Mouse (Mus musculus) testis, adult 2 months (tissue): ENCODE data around the gene Nxpe3. TPM values are rescaled to one million over a fixed set of nuclear protein-coding genes. Genes with fewer than 3 reads are reported as not detected.
A peak's percentile ranks its signal among the peaks of the same experiment; 100 is the strongest.

Source experiments
- H3K27ac ChIP-seq: fragments of 200-500 bp; 2 replicates; pipeline ENCODE4 v1.5.1; 2012; ENCODE audit warnings: low read depth, low read length; ENCODE audit not compliant: control insufficient read depth, insufficient read depth
- H3K27me3 ChIP-seq: fragments of 200-500 bp; 2 replicates; pipeline ENCODE4 v1.6.1; 2012; ENCODE audit warnings: mild to moderate bottlenecking, low read length, moderate library complexity; ENCODE audit not compliant: control insufficient read depth, insufficient read depth
- H3K36me3 ChIP-seq: fragments of 200-500 bp; 2 replicates; pipeline ENCODE4 v1.6.1; 2012; ENCODE audit warnings: mild to moderate bottlenecking, low read length; ENCODE audit not compliant: control insufficient read depth, insufficient read depth
- H3K4me1 ChIP-seq: fragments of 200-500 bp; 2 replicates; pipeline ENCODE4 v1.6.1; 2012; ENCODE audit warnings: low read length; ENCODE audit not compliant: control insufficient read depth, insufficient read depth
- H3K4me3 ChIP-seq: fragments of 200-500 bp; 2 replicates; pipeline ENCODE4 v1.5.1; 2012; ENCODE audit warnings: low read depth, mild to moderate bottlenecking, low read length, moderate library complexity, mixed read lengths; ENCODE audit not compliant: control insufficient read depth
- CTCF ChIP-seq: fragments of 200-500 bp; IDR thresholded peaks from 2 replicates; pipeline ENCODE4 v1.5.1; 2012; ENCODE audit warnings: low read depth, mild to moderate bottlenecking, inconsistent platforms, low read length, moderate library complexity; ENCODE audit not compliant: control insufficient read depth, insufficient read depth, insufficient replicate concordance
- POLR2A ChIP-seq: fragments of 200-500 bp; IDR thresholded peaks from 2 replicates; pipeline ENCODE4 v1.6.1; 2012; ENCODE audit warnings: low read depth, mild to moderate bottlenecking, inconsistent platforms, low read length, moderate library complexity; ENCODE audit not compliant: control insufficient read depth
- polyA plus RNA-seq: library from polyadenylated mRNA; depleted of rRNA; stranded (reverse); fragments of >200 nt; gene quantifications from 2 replicates; pipeline ENCODE4 v1.2.3, GENCODE M21; 2012

Gene Nxpe3
- polyA plus RNA-seq, 1 experiment: 8.8 TPM

GRCm38 (mm10) chr16:55898385-55899002, 3.4 kb upstream of the Nxpe3 start:
- Histone ChIP-seq H3K4me3 (no peak overlapping the region), H3K36me3 (no peaks in the 10 kb centered on the region)

GRCm38 (mm10) chr16:55895651-55896095, 588 bp upstream of the Nxpe3 start:
- Histone ChIP-seq H3K36me3 (no peaks in the 10 kb centered on the region), H3K27me3 (no peaks in the 10 kb centered on the region), H3K4me1 (peaks cover 3% of the 10 kb centered on the region; the same call in 1 of the 2 replicates), H3K27ac (peak overlapping the region; percentile 7; the same call in 1 of the 2 replicates), H3K4me3 (peak overlapping the region; percentile 84)
- TF ChIP-seq POLR2A (no peak), CTCF (no peak)

More at GRCm38 (mm10) chr16:55898385-55899002, 3.4 kb upstream of the Nxpe3 start:
- H3K4me1 ChIP-seq: peaks cover 2% of the 10 kb centered on the region; the same call in 1 of the 2 replicates
- H3K27ac ChIP-seq: no peak overlapping the region
- no peaks in the 10 kb centered on the region for H3K27me3 ChIP-seq
- TF ChIP-seq POLR2A: no peak

- peak overlapping the region; percentile 84 for H3K4me3 ChIP-seq
- H3K27ac ChIP-seq: no peak overlapping the region
- H3K4me1 ChIP-seq: peaks cover 3% of the 10 kb centered on the region; the same call in 1 of the 2 replicates
- no peak for TF ChIP-seq CTCF
- no peak for TF ChIP-seq POLR2A
- H3K27me3 ChIP-seq: no peaks in the 10 kb centered on the region
- no peaks in the 10 kb centered on the region for H3K36me3 ChIP-seq
Measured at GRCm38 (mm10) chr16:55894536-55894892, 571 bp downstream of the Nxpe3 start.

GRCm38 (mm10) chr16:55893410-55894107, 1.5 kb downstream of the Nxpe3 start:
- peak overlapping the region; percentile 84 for H3K4me3 ChIP-seq
- no peaks in the 10 kb centered on the region for H3K36me3 ChIP-seq
- no peaks in the 10 kb centered on the region for H3K27me3 ChIP-seq
- peaks cover 3% of the 10 kb centered on the region; the same call in 1 of the 2 replicates for H3K4me1 ChIP-seq
- H3K27ac ChIP-seq: no peak overlapping the region
- TF ChIP-seq POLR2A: no peak
- no peak for TF ChIP-seq CTCF

GRCm38 (mm10) chr16:55892484-55892883, 2.6 kb downstream of the Nxpe3 start:
- no peak overlapping the region for H3K27ac ChIP-seq

GRCm38 (mm10) chr16:55891346-55891745, 3.7 kb downstream of the Nxpe3 start:
- Histone ChIP-seq H3K27me3 (no peaks in the 10 kb centered on the region), H3K27ac (no peak overlapping the region), H3K4me3 (no peak overlapping the region), H3K4me1 (peaks cover 3% of the 10 kb centered on the region; the same call in 1 of the 2 replicates), H3K36me3 (no peaks in the 10 kb centered on the region)
- TF ChIP-seq CTCF (no peak), POLR2A (no peak)

More at GRCm38 (mm10) chr16:55892484-55892883, 2.6 kb downstream of the Nxpe3 start:
- H3K4me1 ChIP-seq: peaks cover 3% of the 10 kb centered on the region; the same call in 1 of the 2 replicates
- no peak overlapping the region for H3K4me3 ChIP-seq
- no peaks in the 10 kb centered on the region for H3K36me3 ChIP-seq
- no peaks in the 10 kb centered on the region for H3K27me3 ChIP-seq
- TF ChIP-seq POLR2A (no peak), CTCF (no peak)

- no peak overlapping the region for H3K4me3 ChIP-seq
- peak overlapping the region; percentile 18; the same call in 1 of the 2 replicates for H3K27ac ChIP-seq
- TF ChIP-seq POLR2A: peak; percentile 48; the same call in 1 of the 2 replicates
- TF ChIP-seq CTCF: no peak
- H3K4me1 ChIP-seq: peaks cover 2% of the 10 kb centered on the region; the same call in 1 of the 2 replicates
- no peaks in the 10 kb centered on the region for H3K27me3 ChIP-seq
- no peaks in the 10 kb centered on the region for H3K36me3 ChIP-seq
Measured at GRCm38 (mm10) chr16:55890346-55891136, 4.5 kb downstream of the Nxpe3 start.
